Mouse (Mus musculus) embryonic facial prominence, embryonic 12.5 days (tissue): ENCODE measurements around the gene Fam20b. TPM values are rescaled to one million over a fixed set of nuclear protein-coding genes. Genes with fewer than 3 reads are reported as not detected.

Experiments
- ATAC-seq: fragments of 200-750 bp; cut with Nextera tagmentation; 2 replicates; pipeline ENCODE4 v1.8.0; 2017; ENCODE audit not compliant: insufficient number of reproducible peaks, insufficient read depth, low FRiP score, low TSS enrichment
- H3K27ac ChIP-seq: fragments of 300-500 bp; sonication (generic); 2 replicates; pipeline ENCODE4 v1.5.1; 2016; ENCODE audit warnings: mild to moderate bottlenecking
- H3K27me3 ChIP-seq: fragments of 300-500 bp; sonication (generic); 2 replicates; pipeline ENCODE4 v1.6.1; 2016; ENCODE audit warnings: mild to moderate bottlenecking, moderate library complexity
- H3K36me3 ChIP-seq: fragments of 300-500 bp; sonication (generic); 2 replicates; pipeline ENCODE4 v1.6.1; 2016; ENCODE audit warnings: mild to moderate bottlenecking
- H3K4me1 ChIP-seq: fragments of 300-500 bp; sonication (generic); 2 replicates; pipeline ENCODE4 v1.6.1; 2016
- H3K4me2 ChIP-seq: fragments of 300-500 bp; sonication (generic); replicated peaks from 2 replicates; pipeline ENCODE4 v1.6.1; 2016; ENCODE audit warnings: mild to moderate bottlenecking, moderate library complexity
- H3K4me3 ChIP-seq: fragments of 300-500 bp; sonication (generic); 2 replicates; pipeline ENCODE4 v1.5.1; 2016; ENCODE audit warnings: mild to moderate bottlenecking
- H3K9ac ChIP-seq: fragments of 300-500 bp; sonication (generic); 2 replicates; pipeline ENCODE4 v1.6.1; 2016; ENCODE audit warnings: mild to moderate bottlenecking, moderate library complexity
- H3K9me3 ChIP-seq: fragments of 300-500 bp; sonication (generic); 2 replicates; pipeline ENCODE4 v1.6.1; 2016; ENCODE audit warnings: mild to moderate bottlenecking, moderate library complexity
- whole genome bisulfite sequencing: fragments of 180-500 bp; shearing (Covaris S2); methylation state at CpG from one replicate; pipeline ENCODE4 v1.1.7; 2016; 5-methylcytosine and 5-hydroxymethylcytosine counted together
- polyA plus RNA-seq: library from polyadenylated mRNA; unstranded; fragments of >200 nt; fragmentation: Nextera tagmentation; extraction: Ambion mirVana; gene quantifications from 2 replicates; pipeline ENCODE4 v1.2.1, GENCODE M21; 2016

Gene Fam20b
- polyA plus RNA-seq, 1 experiment from 2014 or later = 26.2 TPM

DNA sequence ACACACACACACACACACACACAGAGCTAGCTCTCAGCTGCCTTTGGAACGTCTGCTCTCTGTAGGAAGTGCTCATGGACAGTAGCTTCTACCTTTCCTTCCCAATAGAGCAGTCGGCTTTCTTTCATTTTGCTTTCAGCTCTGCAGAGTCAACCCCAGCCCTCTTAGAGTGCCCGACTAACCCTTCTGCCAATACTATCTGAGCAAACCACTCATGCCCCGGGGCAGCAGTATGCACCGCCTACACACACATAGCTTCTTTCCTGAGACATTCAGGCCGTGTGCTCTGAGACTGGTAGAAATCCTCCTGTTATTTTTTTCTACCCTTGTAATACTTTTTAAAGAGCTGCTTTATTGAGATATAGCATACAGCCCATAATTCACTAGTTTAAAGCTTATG, 3.2 kb upstream of the Fam20b start:
- ATAC-seq = no peak
- no peak overlapping the region for H3K4me3 ChIP-seq
- H3K27ac ChIP-seq = no peak overlapping the region
- no peaks in the 10 kb centered on the region for H3K36me3 ChIP-seq
- no peak overlapping the region for H3K9ac ChIP-seq
- 38% methylated on average over 6 of the region's 6 CpGs for WGBS
- no peaks in the 10 kb centered on the region for H3K27me3 ChIP-seq
- H3K4me2 ChIP-seq = no peak overlapping the region
- no peaks in the 10 kb centered on the region; the same call in 1 of the 2 replicates for H3K4me1 ChIP-seq
- no peaks in the 10 kb centered on the region for H3K9me3 ChIP-seq

DNA sequence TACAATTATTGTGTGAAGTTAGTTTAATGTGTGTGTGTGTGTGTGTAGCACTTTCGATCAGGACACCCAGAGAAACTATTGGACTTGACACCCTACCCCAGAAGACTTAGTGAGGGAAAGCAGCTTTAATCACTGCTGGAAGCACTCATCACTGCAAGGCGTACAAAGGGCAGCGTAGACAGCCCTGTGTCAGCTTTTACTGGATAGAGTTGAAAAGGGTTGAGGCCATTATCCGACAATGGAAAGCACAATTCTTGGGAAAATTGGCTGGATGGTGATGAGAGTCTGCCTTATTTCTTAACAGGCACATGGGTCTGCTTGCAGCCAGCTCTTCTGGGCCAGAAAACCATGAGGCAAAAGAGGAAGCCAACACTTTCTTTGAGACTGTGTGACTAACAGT, 1.2 kb upstream of the Fam20b start:
- Histone ChIP-seq H3K4me2 (peak overlapping the region; percentile 63; the same call in 1 of the 2 replicates), H3K4me3 (no peak overlapping the region), H3K4me1 (no peaks in the 10 kb centered on the region; the same call in 1 of the 2 replicates), H3K27ac (no peak overlapping the region), H3K9me3 (no peaks in the 10 kb centered on the region), H3K36me3 (no peaks in the 10 kb centered on the region), H3K27me3 (no peaks in the 10 kb centered on the region), H3K9ac (no peak overlapping the region)
- ATAC-seq = no peak
- 56% methylated on average over 4 of the region's 4 CpGs for WGBS

- ATAC-seq = peak; percentile 81
- under 1% methylated on average over 54 of the region's 73 CpGs for WGBS
- no peaks in the 10 kb centered on the region; the same call in 1 of the 2 replicates for H3K4me1 ChIP-seq
- H3K4me3 ChIP-seq = peak overlapping the region; percentile 87
- H3K9ac ChIP-seq = peak overlapping the region; percentile 82
- peak overlapping the region; percentile 63 for H3K4me2 ChIP-seq
- no peaks in the 10 kb centered on the region for H3K27me3 ChIP-seq
- no peaks in the 10 kb centered on the region for H3K36me3 ChIP-seq
- H3K27ac ChIP-seq = peak overlapping the region; percentile 89
- no peaks in the 10 kb centered on the region for H3K9me3 ChIP-seq
Measured at GRCm38 (mm10) chr1:156718286-156718949, 468 bp downstream of the Fam20b start.

GRCm38 (mm10) chr1:156717751-156718285, 1.1 kb downstream of the Fam20b start:
- Histone ChIP-seq H3K27me3 (no peaks in the 10 kb centered on the region), H3K4me2 (peak overlapping the region; percentile 63), H3K4me1 (no peaks in the 10 kb centered on the region; the same call in 1 of the 2 replicates), H3K4me3 (peak overlapping the region; percentile 87), H3K9me3 (no peaks in the 10 kb centered on the region), H3K36me3 (no peaks in the 10 kb centered on the region), H3K9ac (peak overlapping the region; percentile 82), H3K27ac (no peak overlapping the region)
- no peak for ATAC-seq
- 15% methylated on average over 13 of the region's 13 CpGs for WGBS

DNA sequence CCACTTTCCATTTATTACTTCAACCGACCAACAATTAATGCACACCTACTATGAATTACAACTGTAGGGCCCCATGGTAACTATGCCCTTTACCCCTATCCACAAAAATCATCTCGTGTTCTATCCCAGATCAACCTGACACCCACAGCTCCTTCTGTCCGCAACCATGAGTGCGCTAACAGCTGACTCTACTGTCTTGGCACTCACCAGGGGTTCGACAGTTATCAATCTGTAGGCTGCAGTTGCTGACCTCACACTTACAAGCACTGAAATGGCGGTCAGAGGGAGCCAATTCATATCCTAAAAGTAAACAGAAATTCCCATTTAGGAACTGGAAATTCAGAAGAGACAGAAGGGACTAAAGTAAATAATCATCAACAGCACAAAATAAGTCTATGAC, 2.2 kb downstream of the Fam20b start:
- 91% methylated on average over 6 of the region's 6 CpGs for WGBS
- no peak overlapping the region for H3K4me3 ChIP-seq
- no peaks in the 10 kb centered on the region for H3K36me3 ChIP-seq
- no peak overlapping the region for H3K4me2 ChIP-seq
- H3K4me1 ChIP-seq = no peaks in the 10 kb centered on the region; the same call in 1 of the 2 replicates
- no peaks in the 10 kb centered on the region for H3K9me3 ChIP-seq
- no peak overlapping the region for H3K9ac ChIP-seq
- H3K27me3 ChIP-seq = no peaks in the 10 kb centered on the region
- no peak overlapping the region for H3K27ac ChIP-seq
- ATAC-seq = no peak

- Histone ChIP-seq H3K4me3 (no peak overlapping the region), H3K27me3 (no peaks in the 10 kb centered on the region), H3K9me3 (no peaks in the 10 kb centered on the region), H3K4me1 (peaks cover 6% of the 10 kb centered on the region), H3K27ac (no peak overlapping the region; the same call in 1 of the 2 replicates), H3K36me3 (peaks cover 4% of the 10 kb centered on the region; the same call in 1 of the 2 replicates), H3K4me2 (no peak overlapping the region), H3K9ac (no peak overlapping the region)
- WGBS = 67% methylated on average over 10 of the region's 10 CpGs
- no peak for ATAC-seq
Measured at GRCm38 (mm10) chr1:156710472-156711098, 8.3 kb downstream of the Fam20b start.

GRCm38 (mm10) chr1:156708672-156709071, 10.2 kb downstream of the Fam20b start:
- Histone ChIP-seq H3K9me3 (no peaks in the 10 kb centered on the region), H3K4me3 (no peak overlapping the region), H3K27ac (no peak overlapping the region), H3K4me2 (no peak overlapping the region), H3K27me3 (no peaks in the 10 kb centered on the region), H3K36me3 (peaks cover 21% of the 10 kb centered on the region), H3K9ac (no peak overlapping the region), H3K4me1 (peaks cover 6% of the 10 kb centered on the region)
- 90% methylated on average over 3 of the region's 3 CpGs for WGBS
- ATAC-seq = no peak

DNA sequence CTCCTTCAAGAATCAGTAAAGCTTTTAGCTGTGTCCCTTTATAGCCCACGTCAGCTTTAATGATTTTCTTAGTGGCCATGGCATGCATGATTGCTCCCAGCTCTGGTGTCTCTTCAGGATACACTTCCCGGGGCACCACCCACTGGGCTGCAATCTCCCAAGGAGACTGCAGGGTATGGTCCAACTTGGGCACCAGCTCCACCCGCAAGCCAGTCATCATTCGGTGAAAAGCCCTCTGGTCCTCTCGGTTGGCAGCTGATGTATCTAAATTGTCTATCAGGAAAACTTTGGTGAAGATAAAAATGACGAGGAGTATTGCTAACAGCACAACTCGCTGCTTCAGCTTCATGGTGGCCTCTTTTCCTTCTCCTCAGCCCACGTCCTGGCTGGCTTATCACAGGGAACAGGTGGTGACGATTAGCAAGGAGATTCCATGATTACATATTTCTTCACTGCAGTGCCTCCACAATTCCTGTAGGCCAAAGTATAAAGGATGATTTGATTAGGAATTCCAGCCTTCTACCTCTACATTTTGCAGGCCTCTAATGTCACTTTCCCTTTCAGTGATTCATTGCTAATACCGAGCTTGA, 13.1 kb downstream of the Fam20b start:
- H3K9ac ChIP-seq = no peak overlapping the region
- peaks cover 2% of the 10 kb centered on the region for H3K4me1 ChIP-seq
- peaks cover 44% of the 10 kb centered on the region for H3K36me3 ChIP-seq
- H3K27ac ChIP-seq = no peak overlapping the region
- 71% methylated on average over 10 of the region's 10 CpGs for WGBS
- no peak overlapping the region for H3K4me2 ChIP-seq
- H3K9me3 ChIP-seq = no peaks in the 10 kb centered on the region
- ATAC-seq = no peak
- no peaks in the 10 kb centered on the region for H3K27me3 ChIP-seq
- no peak overlapping the region for H3K4me3 ChIP-seq

- 93% methylated on average over 4 of the region's 4 CpGs for WGBS
- Histone ChIP-seq H3K36me3 (peaks cover 61% of the 10 kb centered on the region), H3K4me1 (no peaks in the 10 kb centered on the region), H3K27ac (no peak overlapping the region), H3K27me3 (no peaks in the 10 kb centered on the region), H3K4me3 (no peak overlapping the region), H3K4me2 (no peak overlapping the region), H3K9ac (no peak overlapping the region), H3K9me3 (no peaks in the 10 kb centered on the region)
- no peak for ATAC-seq
Measured at GRCm38 (mm10) chr1:156703444-156703843, 15.4 kb downstream of the Fam20b start.

DNA sequence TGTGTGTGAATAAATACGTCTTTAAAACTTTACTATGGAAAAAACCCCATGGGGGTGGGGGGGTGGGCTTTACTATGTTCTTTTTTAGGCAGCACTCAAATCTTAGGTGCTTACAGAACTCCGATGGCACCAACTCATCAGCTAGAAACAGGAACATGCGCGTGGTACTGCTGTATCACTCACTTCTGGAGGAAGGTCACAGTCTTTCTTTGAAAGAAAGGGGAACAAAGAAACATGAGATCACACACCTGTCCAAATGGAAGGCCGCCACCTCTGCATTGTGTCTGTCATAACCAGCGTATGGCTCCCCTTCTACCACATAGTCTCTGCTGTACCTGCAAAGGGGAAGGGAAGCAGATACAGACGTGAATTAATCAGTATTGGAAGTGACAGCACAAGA, 16.7 kb downstream of the Fam20b start:
- Histone ChIP-seq H3K9me3 (no peaks in the 10 kb centered on the region), H3K27ac (no peak overlapping the region), H3K4me1 (no peaks in the 10 kb centered on the region), H3K4me3 (no peak overlapping the region), H3K9ac (no peak overlapping the region), H3K36me3 (peaks cover 72% of the 10 kb centered on the region), H3K4me2 (no peak overlapping the region), H3K27me3 (no peaks in the 10 kb centered on the region)
- no peak for ATAC-seq
- WGBS = 85% methylated on average over 7 of the region's 7 CpGs

GRCm38 (mm10) chr1:156686025-156686661, 32.7 kb downstream of the Fam20b start:
- no peak for ATAC-seq
- Histone ChIP-seq H3K4me3 (no peak overlapping the region), H3K4me2 (no peak overlapping the region), H3K27ac (no peak overlapping the region), H3K27me3 (no peaks in the 10 kb centered on the region), H3K9me3 (no peaks in the 10 kb centered on the region), H3K4me1 (no peaks in the 10 kb centered on the region), H3K36me3 (peaks cover 72% of the 10 kb centered on the region), H3K9ac (no peak overlapping the region)
- WGBS = 64% methylated on average over 7 of the region's 7 CpGs
